Comparison of ENCODE assay signal across 8 mouse cellular contexts in genomic region chr12:109424753-109425332, GRCm38 (mm10). TPM values are rescaled to one million over a fixed set of nuclear protein-coding genes. Genes with fewer than 3 reads are reported as not detected.
DNase-seq lines count a peak whose midpoint lies in the region; ATAC-seq and TF ChIP-seq lines count a peak whose summit lies in the region.

No protein-coding gene starts in this region.

- no peaks in the 10 kb centered on the region for H3K9me3 ChIP-seq in forebrain, embryonic 12.5 days
- H3K9me3 ChIP-seq in limb, embryonic 12.5 days, result no peaks in the 10 kb centered on the region
- no peaks in the 10 kb centered on the region for H3K9me3 ChIP-seq in stomach, postnatal 0 days (ENCODE audit: control insufficient read depth, low read length)

- no peaks in the 10 kb centered on the region for H3K36me3 ChIP-seq in forebrain, embryonic 12.5 days (replicated peaks)
- H3K36me3 ChIP-seq in limb, embryonic 12.5 days, result no peaks in the 10 kb centered on the region
- H3K36me3 ChIP-seq in stomach, postnatal 0 days (ENCODE audit: control insufficient read depth, insufficient read depth, low read length), result no peaks in the 10 kb centered on the region

- no peak overlapping the region for H3K27ac ChIP-seq in forebrain, embryonic 12.5 days
- peak overlapping the region; percentile 73 for H3K27ac ChIP-seq in limb, embryonic 12.5 days
- no peak overlapping the region for H3K27ac ChIP-seq in stomach, postnatal 0 days (replicated peaks)

- ATAC-seq in forebrain, embryonic 12.5 days (ENCODE audit: low FRiP score), result 0 out of 2 replicates have a peak, but pooled peaks have one; percentile 57
- ATAC-seq in limb, embryonic 12.5 days (ENCODE audit: insufficient number of reproducible peaks, insufficient read depth, low FRiP score, low TSS enrichment, low read depth), result no peak
- ATAC-seq in stomach, postnatal 0 days (ENCODE audit: low FRiP score, low TSS enrichment), result peak; percentile 33; the same call in 1 of the 2 replicates
- no peak for ATAC-seq in activated CD4-positive, CD25-positive, alpha-beta regulatory T cell, adult 4 months

- 24% methylated on average over 20 of the region's 20 CpGs for WGBS in forebrain, embryonic 12.5 days
- WGBS in limb, embryonic 12.5 days, result 4% methylated on average over 20 of the region's 20 CpGs
- WGBS in stomach, postnatal 0 days, result 22% methylated on average over 20 of the region's 20 CpGs

- no peak overlapping the region for H3K4me2 ChIP-seq in forebrain, embryonic 12.5 days
- peak overlapping the region; percentile 46 for H3K4me2 ChIP-seq in limb, embryonic 12.5 days
- no peak overlapping the region for H3K4me2 ChIP-seq in stomach, postnatal 0 days (replicated peaks; ENCODE audit: low read depth)

- no peak for TF ChIP-seq CTCF in stomach, postnatal 0 days (IDR thresholded peaks at IDR 0.05; ENCODE audit: low read depth)

- H3K27me3 ChIP-seq in forebrain, embryonic 12.5 days, result peaks cover 19% of the 10 kb centered on the region; the same call in 1 of the 2 replicates
- H3K27me3 ChIP-seq in limb, embryonic 12.5 days, result no peaks in the 10 kb centered on the region; the same call in 1 of the 2 replicates
- no peaks in the 10 kb centered on the region for H3K27me3 ChIP-seq in stomach, postnatal 0 days (ENCODE audit: control insufficient read depth, insufficient read depth, low read length)

- TF ChIP-seq EP300 in stomach, postnatal 0 days (optimal IDR thresholded peaks at IDR 0.05), result no peak

- peak; percentile 61 for DNase-seq in retina, postnatal 1 day
- DNase-seq in retina, embryonic 14.5 days (ENCODE audit: low spot score), result no peak
- DNase-seq in stomach, postnatal 0 days (ENCODE audit: low spot score), result no peak
- DNase-seq in c-Kit-positive CD71-positive TER-119-positive erythroid progenitor cells, embryonic 14.5 days (ENCODE audit: low spot score), result no peak
- DNase-seq in cerebellum, adult 9-11 months, result no peak

- H3K4me3 ChIP-seq in forebrain, embryonic 12.5 days (replicated peaks), result no peak overlapping the region
- 0 out of 2 replicates have a peak overlapping the region, but pooled peaks have one; percentile 9 for H3K4me3 ChIP-seq in limb, embryonic 12.5 days (replicated peaks)
- H3K4me3 ChIP-seq in stomach, postnatal 0 days (ENCODE audit: low read depth, low read length), result no peak overlapping the region

- no peak overlapping the region; the same call in 1 of the 2 replicates for H3K9ac ChIP-seq in forebrain, embryonic 12.5 days
- peak overlapping the region; percentile 18 for H3K9ac ChIP-seq in limb, embryonic 12.5 days (replicated peaks)
- no peak overlapping the region for H3K9ac ChIP-seq in stomach, postnatal 0 days (ENCODE audit: low read length)

- peaks cover 13% of the 10 kb centered on the region for H3K4me1 ChIP-seq in forebrain, embryonic 12.5 days
- H3K4me1 ChIP-seq in limb, embryonic 12.5 days (replicated peaks), result peaks cover 32% of the 10 kb centered on the region
- H3K4me1 ChIP-seq in stomach, postnatal 0 days (replicated peaks; ENCODE audit: control insufficient read depth, insufficient read depth), result 0 out of 2 replicates have a peak, but pooled peaks cover 2% of the 10 kb centered on the region

RNA-seq across cellular contexts. Expression of gene Dlk1, which starts 27.8 kb away (rescaled TPM):
- polyA plus RNA-seq in forebrain, embryonic 12.5 days (2016; fragmentation: Nextera tagmentation; extraction: Ambion mirVana), result 143 and 148 TPM in 2 replicates
- polyA plus RNA-seq in limb, embryonic 12.5 days (2016; fragmentation: Nextera tagmentation; extraction: Ambion mirVana), result 120 and 148 TPM in 2 replicates
- 183 and 187 TPM in 2 replicates for polyA plus RNA-seq in stomach, postnatal 0 days (2015; fragmentation: Nextera tagmentation; extraction: Ambion mirVana)
- not detected for polyA plus RNA-seq in activated CD4-positive, CD25-positive, alpha-beta regulatory T cell, adult 4 months (2017; shearing (Covaris generic))

Comparison
In these comparisons a context has a peak if more than half of its experiments do, and no peak if none do; other contexts are left out.
1. ATAC-seq: peak in forebrain, embryonic 12.5 days (single experiment) and stomach, postnatal 0 days (single experiment); none in limb, embryonic 12.5 days (single experiment) and activated CD4-positive, CD25-positive, alpha-beta regulatory T cell, adult 4 months (single experiment).
2. RNA of gene Dlk1, which starts 27.8 kb away (polyA plus RNA-seq): 183 to 187 TPM in stomach, postnatal 0 days, 143 to 148 TPM in forebrain, embryonic 12.5 days and 120 to 148 TPM in limb, embryonic 12.5 days; not detected in activated CD4-positive, CD25-positive, alpha-beta regulatory T cell, adult 4 months; every median in the first group is over 100 times any median in the second.